Mouse (Mus musculus): ENCODE data around the gene Anp32b. TPM values are rescaled to one million over a fixed set of nuclear protein-coding genes. Genes with fewer than 3 reads are reported as not detected.

Anp32b gene
- total and polyA plus RNA-seq, 3 experiments: 73.6 to 121 (median 103) TPM

DNA sequence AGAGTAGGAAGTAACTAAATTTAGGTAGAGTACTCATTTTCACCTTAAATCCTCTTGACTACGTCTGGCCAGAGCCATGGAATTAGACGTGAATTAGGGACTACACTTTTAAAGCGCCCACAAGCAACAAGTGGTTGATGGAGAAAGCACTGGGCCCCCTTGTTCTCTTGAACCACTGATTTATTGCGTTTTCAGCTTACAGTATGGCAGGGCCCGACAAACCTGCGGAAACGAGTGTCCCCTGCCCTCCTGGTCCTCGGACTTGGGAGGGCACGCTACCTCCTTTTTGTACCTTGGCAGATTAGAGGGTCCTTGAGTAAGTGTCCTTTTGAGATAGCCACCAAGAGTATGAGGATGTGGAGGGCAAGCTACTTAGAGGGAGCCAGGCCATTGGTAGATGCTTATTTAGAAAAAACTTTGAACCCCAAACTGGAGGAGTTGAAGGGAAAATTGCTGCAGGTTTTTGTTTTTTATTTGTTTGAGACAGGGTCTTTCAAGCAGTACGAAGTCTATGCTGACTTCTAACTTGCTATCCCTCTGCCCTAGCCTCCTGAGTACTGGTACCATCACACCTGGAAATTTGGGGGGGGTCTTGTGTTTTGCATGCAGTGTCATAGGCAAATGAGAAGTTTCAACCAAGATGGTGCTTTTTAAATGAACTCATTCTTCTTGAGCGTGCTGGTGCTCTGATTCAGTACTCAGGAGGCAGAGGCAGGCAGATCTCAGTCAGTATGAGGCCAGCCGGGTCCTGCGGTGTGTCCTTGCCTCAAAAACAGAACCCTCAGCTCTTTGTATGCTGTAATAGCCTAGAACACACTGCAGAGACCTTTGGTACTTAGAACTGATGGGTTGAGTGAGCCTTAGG is 2.4 kb downstream of the Anp32b start:
- DNase-seq: no peak

DNA sequence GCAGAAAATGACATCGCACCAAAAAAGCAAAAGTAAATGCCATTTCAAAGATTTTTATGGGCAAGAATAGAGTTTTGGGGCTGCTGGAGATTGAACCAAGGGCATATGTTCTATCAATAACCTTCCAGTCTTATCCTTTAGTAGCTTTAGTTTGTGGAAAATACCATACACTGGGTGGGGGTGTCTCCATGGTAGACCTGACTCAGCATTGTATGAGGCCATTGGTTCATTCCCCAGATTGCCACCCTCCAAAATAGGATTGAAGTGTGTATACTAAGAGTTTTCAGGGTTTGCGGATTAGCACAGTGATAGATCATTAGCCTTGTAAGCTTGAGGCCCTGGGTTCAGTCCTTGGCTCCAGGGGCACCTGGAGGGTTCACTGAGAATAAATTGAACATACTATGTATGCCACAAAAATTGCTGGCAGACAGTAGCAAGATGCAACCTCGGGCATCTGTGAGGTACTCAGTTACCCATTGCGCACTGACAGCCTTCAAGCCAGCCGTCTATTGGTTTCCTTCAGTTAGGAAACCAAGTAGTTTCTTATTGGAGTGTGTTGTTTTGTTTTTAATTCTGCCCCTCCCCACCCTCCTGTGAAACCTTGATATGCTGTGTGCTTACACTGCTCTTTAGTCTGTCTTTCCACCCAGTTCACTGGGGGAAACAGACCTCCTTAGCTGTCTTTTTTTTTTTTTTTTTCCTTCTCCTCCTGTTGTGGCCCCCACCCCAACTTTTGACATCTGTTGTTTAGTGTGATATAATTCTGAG is 3.6 kb downstream of the Anp32b start:
- DNase-seq: peak; percentile 19

DNA sequence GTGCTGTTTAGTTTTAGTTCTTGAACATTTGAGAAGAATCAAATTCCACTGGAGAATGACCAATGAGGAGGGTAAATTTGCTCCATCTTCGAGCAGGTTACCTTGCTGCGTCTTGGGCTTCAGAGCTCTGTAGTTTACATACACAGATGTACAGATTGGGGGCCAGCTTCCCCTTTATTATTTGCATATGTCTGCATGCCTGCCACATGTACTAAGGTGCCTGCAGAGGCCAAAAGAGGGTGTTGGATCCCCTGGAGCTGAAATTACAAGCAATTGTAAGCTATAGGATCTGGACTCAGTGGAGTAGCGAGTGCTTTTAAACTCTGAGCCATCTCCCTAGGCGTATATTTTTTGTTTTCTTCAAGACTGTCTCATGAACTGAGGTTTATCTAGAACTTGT is 6.1 kb downstream of the Anp32b start:
- no peak for DNase-seq

DNA sequence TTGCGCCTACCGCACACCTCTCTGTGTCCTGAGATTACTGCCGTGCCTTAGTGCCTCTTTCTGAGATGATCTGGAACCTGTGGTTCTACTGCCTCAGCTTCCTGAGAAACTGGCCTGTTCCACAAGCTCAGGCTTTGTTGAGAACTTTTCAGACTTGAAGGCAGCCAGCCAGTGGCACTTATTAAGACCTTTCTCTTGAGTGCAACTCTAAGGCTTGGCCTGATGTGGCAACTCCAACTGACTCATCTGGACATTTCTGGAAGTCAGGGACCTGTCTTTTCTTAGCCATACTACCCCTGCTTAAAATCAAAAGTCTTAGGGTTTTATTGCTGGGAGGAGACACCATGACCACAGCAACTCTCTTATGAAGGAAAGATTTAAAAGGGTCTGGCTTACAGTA is 6.5 kb downstream of the Anp32b start:
- DNase-seq: peak; percentile 29

DNA sequence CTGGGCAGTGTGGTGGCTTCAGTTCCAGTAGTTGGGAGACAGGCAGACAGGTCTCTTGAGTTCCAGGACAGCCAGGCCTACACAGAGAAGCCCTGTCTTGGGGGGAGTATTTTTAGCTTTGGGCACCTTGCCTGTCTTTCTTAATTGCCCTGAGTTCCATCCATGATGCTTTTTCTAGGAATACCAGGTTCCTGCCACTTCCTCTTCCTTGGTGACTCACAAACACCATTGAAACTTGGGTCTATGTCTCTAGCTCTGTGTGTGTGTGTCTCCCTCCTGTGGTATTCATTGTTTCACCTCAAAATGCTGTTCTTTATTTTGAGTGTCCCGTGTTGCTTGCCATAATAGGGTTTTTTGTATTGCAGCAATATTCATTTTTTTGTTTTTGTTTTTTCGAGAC is 7.7 kb downstream of the Anp32b start:
- no peak for DNase-seq

DNA sequence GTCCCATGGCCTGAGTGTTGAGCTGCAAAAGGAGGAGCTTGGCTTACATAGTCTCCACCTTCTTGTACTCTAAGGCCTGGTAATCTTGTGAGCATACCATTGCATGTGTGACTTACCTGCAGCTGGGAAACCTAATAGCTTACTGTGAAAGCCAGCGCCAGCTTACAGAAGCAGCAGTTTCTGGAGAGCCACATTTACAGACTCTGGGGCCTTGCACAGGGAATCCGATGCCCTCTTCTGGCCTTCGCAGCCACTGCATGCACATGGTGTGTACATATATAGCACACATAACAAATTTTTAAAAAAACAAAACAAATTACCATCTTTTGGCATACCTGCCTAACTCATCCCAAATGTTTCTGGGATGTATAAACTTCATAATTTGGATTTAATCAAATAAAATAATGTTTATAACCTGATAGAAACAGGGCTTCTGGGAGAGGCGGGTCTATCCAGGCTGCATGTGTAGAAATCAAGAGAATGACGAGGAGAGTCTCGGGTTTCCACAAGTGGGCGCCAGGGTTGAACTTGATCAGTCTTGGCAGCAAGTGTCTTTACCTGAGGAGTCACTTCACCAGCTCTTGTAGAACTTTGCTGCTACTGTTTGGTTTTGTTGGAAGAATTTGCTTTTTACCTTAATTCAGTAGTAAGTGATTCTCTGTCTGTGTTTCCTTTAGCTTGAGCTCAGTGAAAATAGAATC is 12.6 kb downstream of the Anp32b start:
- DNase-seq: peak; percentile 35

DNA sequence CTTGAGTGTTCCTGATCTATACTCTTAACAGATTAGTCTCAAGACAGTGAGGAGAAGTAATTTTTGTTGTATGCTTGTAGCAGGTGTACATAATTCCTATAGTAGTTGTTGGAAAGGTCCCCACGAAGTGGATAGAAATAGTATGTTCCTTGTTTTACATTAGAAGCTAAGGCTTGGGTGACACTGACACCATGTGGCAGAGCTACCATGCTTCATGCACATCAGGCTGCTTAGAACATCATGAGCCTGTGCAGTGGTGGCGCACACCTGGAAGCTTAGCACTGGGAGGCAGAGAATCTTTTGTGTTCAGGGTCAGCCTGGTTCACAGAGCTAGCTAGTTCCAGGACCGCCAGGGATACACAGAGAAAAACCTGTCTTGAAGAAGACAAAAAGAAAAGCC is 15.0 kb downstream of the Anp32b start:
- DNase-seq: no peak

DNA sequence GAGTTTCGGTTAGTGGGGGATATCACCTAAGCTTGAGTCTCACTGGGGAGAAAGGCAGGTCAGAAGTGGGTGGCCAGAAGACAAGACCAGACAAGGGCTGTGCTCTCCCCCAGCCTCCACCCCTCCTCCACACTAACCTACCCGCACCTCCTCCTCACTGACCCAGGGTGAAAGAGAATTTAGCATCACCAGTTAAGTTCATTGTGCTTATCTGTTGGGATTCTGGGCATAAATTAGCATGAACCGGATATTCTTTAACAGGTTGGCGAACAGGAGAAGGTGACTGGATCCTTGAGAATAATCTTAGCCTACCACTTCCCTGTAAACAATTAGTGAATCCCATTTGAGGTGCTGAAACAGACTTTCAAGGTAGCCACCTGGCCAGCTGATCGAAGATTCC is 24.4 kb downstream of the Anp32b start:
- DNase-seq: no peak

DNA sequence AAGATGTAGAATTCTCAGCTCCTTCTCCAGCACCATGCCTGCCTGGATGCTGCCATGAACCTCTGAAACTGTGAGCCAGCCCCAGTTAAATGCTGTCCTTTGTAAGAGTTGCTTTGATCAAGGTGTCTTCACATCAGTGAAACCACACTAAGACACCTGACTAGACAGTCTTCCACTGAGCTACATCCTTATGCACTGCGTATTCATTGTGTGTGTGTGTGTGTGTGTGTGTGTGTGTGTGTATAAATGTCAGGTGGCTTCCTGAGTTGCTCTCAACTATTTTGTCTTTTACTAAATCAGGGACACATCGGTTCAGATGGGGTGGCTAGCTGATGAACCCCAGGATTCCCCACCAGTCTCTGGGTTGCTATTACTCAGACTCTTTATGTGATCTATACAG is 28.4 kb downstream of the Anp32b start:
- DNase-seq: no peak

DNA sequence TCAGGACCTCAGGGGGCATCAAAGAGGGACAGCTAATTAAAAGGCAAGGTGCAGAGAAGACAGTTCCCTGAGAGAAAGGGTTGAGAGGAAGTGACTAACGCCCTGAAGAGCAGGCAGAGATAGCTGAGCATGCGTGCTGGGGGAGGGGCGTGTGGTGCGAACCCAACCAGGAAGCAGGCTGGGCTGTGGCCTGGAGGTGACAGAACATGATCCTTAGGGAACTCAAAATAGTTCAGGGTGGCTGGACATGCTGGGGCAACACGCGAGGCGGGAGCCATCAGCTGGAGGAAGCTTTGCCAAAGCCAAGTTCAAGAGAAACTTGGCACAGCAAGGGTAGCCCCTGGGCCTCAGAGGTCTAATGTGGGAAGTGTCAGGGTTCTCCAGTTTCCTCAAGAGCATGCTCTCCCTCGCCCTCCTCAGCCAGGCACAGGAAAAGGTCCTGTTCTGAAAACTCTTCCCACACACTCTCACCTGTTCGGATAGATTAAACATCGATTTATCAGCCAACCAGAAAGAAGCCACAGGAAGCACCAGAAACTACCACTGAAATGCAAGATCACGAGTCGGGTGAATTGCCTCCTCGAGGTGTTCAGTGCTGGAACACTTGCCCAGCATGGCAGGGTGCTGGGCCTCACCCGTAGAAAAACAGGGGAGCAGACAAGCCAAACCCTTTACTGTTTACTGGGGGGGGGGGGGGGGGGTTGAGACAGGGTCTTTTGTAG is 35.2 kb downstream of the Anp32b start:
- peak; percentile 85 for DNase-seq

DNA sequence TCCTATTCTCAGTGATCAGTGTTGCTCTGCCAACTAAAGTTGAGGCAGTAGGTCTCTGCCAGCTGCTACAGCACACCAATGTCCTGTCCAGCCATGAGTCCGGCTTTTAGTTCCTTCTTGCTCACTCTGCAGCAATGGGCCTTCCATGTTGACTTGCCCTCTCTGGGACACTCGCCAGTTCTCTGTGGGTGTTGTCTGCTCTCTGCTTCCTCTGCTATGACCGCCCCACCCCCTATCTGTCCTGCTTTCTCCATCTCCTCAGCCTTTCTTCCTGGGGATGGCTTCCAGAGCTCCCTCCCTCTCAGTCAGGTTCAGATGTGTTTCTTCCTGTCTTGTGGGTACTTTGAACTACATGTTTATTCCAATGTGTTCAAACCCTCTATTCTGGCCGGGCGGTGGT is 36.6 kb downstream of the Anp32b start:
- DNase-seq: peak; percentile 65

DNA sequence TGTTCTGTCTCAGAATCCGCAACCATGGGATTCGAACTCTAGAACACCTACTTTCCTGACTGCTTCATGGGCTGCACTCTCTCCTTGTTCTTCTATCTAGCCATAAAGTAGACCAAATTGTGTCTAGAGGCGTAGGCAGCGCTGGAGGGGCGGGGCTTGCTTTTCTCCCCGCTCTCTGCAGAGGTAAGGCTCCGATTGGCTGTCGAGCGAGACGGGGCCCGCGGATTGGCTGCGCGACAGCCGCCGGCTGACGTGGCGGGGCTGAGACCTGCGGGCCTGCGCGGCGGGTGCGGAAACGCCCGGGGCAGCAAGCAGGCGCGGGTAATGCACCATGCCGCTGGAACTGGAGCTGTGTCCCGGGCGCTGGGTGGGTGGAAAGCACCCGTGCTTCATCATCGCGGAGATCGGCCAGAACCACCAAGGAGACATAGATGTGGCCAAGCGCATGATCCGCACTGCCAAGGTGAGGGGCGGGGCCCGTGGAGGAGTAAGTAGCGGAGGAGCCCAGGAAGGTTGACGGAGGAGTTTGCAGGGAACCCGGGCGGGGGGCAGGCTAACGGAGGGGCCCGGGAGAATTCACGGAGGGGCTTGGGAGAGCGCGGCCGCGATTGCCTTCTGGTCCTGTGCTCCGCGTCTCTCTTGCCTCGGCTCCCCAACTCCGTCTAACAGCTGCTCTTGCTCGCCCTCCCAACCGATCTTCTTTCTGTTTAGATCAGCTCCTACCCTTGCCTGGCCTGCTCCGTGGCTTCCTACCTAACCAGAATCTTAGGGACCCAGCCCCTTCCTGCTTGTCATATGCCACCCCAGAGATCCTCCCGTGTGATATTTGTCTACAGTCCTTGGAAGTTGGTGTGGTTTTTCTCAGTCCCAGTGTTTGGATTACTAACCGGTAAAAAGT is 38.6 kb downstream of the Anp32b start, which contains the start of gene Nans:
Nans (plus strand) TSS at position 221 of the 898 bp plus-strand sequence.
- DNase-seq: peak; percentile 98

DNA sequence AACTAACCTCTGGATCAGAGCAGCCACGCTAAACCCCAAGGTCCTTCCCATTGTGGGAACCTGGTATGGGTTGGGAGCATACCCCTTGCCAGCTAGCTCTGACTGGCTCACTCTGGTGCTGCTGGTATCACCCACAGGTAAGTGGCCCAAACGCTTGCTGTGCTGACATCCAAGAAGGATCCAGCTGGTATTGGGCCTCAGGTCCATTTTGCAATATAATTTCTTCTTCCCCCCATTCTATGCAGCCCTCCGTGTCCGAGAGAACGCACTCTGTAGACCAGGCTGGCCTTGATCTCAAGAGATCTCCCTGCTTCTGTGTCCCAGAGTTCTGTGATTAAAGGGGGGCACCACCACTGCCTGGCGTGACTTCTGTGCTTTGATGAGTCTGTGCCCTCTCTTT is 42.4 kb downstream of the Anp32b start:
- DNase-seq: no peak

DNA sequence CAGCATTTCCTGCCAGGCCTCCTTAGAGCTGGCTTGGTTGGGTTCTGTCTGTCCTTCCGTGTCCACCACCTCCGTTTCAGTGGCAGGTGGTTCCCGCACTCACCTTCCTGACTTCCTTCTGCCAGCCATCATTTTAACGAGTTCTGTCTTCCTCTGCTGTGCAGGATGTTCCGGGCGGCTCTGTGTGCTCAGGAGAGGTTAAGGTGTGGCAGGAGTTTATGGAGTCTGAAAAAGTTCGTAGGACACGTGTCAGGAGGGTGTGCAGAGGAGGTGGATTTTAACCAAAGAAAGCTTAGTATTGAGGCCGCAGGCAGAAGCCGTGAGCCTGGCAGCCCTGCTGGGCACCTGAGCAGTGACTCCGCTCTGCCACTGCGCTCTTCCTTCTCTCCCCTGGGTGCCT is 44.8 kb downstream of the Anp32b start:
- no peak for DNase-seq

DNA sequence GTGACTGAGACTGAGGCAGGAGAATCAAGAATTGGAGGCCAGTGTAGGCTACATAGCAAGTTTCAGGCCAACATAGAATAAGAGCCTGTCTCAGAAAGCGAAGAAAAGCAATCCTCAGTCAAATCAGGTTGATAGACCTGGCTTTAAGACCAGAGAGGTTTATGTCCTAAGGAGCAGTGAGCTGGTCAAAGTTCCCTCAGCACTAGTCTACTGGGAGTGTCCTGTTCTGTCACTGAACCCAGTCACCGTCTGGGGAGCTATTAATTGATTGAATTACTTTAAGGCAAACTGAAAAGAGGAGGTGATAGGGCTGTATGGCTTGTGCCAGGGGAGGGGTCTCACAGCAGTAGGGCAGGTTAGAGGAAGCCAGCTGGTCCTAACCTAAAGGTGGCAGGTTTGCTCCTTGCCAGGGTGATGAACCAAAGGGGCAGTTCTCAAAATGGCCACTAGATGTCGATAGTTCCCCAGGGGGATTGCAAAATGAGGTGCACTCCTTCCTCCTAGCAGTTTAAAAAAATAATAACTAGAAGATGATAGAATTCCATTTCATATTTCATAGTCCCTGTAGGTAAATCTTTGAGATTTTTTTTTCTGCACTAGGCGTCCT is 46.7 kb downstream of the Anp32b start:
- DNase-seq: peak; percentile 76

DNA sequence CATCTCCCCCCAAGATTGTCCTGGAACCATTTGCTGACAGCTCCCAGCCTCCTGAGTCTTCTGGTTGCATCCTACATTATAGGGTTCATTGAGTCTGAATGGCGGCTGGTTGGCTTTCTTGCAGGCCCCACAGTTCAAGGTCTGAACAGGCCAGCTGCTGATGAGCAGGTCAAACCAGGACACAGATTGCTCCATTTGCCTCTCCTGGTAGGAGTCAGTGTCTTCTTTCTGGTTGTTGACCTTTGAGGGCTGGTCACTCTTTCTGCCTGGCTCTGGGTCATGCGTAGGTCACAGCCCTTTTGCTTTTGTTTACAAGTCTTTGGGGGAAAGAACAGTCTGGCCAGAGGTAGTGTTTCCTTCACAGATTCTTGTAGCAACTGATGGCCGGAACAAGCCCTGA is 47.8 kb downstream of the Anp32b start:
- no peak for DNase-seq

DNA sequence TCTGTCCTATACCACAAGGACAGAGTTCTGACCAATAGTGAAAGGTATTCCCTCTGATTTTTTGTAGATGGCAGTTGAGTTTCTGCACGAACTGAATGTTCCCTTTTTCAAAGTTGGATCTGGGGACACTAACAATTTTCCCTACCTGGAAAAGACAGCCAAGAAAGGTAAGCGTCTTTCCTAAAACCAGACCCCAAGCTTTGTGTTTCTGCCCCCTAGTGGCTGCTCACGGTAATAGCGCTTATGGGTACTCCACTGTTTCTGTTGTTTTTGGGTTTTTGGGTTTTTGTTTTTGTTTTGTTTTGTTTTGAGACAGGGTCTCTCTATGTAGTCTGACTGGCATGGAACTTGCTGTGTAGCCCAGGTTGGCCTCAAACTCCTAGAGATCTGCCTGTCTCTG is 48.3 kb downstream of the Anp32b start:
- no peak for DNase-seq

DNA sequence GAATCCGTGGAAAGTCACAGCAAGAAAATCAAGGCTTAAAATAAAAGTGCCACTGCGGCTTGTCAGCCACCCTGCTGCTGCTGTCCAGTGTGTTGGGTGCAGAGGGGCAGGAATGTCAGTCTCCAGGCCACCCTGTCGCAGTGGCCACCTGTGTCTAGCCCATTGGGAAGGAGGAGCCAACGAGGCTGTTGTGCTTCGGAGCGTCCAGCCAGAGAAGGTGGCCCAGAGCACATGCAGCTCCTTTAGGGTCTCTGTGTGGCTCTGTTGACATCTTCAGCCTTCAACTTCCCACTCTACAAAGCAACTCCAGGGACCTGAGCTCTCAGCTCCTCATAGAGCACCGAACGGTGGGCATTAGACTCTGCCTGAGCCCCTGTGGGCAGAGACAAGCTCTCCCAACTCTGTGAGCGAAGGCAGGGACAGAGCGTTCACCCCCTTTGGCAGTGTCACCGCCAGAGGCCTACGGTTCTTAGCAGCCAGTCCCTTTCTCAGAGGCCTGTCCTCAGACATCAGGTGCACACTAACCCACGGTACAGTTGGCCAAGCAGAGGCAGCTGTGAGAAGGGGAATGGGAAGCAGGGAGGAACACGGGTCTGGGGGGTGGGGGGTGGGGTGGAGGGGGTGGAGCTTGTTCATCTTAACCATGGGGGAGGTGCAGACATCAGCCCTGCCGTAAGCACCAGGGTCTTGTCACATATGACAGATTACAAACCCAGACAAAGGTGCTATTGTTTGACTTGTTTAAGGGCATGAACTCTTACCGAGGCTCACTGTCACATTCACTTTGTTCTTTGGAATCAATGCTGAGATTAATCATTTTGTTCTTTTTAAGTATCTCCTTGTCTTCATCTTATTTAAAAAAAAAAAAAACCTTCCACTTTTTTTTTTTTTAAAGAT is 52.2 kb downstream of the Anp32b start:
- no peak for DNase-seq

DNA sequence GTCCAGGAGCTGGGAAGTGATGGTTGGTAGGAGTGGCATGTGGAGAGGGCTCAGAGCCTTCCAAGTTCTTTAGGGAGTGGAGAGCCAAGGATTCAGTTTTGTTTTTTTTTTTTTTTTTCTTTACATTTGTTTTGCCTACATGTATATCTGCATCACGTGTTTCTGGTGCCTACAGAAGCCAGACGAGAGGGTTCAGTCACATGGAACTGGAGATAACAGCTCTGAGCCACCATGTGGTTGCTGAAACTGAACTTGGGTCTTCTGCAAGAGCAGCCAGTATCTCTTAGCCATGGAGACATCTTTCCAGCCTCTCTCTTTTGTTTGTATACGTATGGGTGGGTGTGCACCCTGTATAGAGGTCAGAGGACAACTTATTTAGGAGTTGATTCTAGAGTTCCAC is 53.2 kb downstream of the Anp32b start:
- DNase-seq: no peak
